Mouse (Mus musculus): ENCODE measurements at regions not wholly inside any gene's neighbourhood (a gene's known extent, or its start where the extent isn't known, plus 50 kb on each side); places are given as distances from the start of the nearest gene placed in this dataset.

DNA sequence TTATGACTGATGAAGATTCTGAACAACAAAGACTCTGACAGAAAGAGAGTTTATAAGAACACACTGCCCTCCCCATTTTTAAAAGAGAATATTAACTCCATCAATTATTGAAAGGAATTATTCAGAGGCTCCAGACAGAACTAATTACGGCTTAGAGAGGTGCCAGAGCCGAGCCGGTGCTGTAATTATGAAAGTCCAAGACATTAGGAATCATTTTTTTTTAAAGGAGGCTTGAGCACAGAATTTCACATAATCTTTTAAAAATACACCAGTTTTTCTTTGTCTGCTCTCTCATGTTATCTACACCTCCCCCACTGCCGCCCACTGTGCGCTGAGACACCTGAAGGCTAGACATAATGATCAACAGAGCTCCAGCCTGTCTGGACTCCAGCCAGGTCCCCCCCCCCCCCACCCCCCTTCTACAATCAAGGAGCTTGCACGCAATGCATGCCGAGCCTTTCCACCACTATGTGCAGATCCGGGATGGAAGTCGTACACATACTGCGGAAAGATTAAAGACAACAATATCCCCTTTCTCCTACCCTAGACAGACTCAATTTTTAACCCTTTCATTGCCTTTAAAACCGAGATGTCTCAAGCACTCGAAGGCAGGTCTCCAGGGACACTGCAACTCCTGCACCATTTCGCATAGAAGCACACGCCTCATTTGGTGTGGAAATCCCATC is 275.4 kb downstream of the Ptprc start:
- Histone ChIP-seq H3K27me3 (ENCODE audit: control insufficient read depth in 1 of 2, insufficient read depth in 2 of 2, low read length in 2 of 2) (no peaks in the 10 kb centered on the region), H3K4me3 (ENCODE audit: control insufficient read depth in 1 of 2, insufficient read depth in 1 of 2, low read depth in 2 of 2, low read length in 2 of 2) (no peak overlapping the region), H3K27ac (ENCODE audit: control insufficient read depth, low read depth, low read length) (no peak overlapping the region), H3K9me3 (replicated peaks; ENCODE audit: insufficient read depth, low read length) (no peaks in the 10 kb centered on the region), H3K9ac (ENCODE audit: control insufficient read depth, low read depth, low read length, poor library complexity, severe bottlenecking) (no peak overlapping the region), H3K79me2 (ENCODE audit: control insufficient read depth, insufficient read depth, low read length, poor library complexity) (no peaks in the 10 kb centered on the region), H3K36me3 (ENCODE audit: control insufficient read depth in 1 of 2, insufficient read depth in 2 of 2, low read length in 2 of 2) (no peaks in the 10 kb centered on the region), H3K4me1 (ENCODE audit: control insufficient read depth in 1 of 2, insufficient read depth in 2 of 2, low read length in 2 of 2) (no peaks in the 10 kb centered on the region)
- TF ChIP-seq RAD21 (IDR thresholded peaks at IDR 0.05; ENCODE audit: low read depth, low read length) (no peak), E2F4 (IDR thresholded peaks at IDR 0.05; ENCODE audit: borderline replicate concordance, low read depth, low read length) (no peak), MEF2A (IDR thresholded peaks at IDR 0.05; ENCODE audit: extremely low read depth, insufficient replicate concordance, low read depth, low read length, poor library complexity, severe bottlenecking) (no peak), CHD2 (IDR thresholded peaks at IDR 0.05; ENCODE audit: low read length) (no peak), ZC3H11A (IDR thresholded peaks at IDR 0.05; ENCODE audit: low read depth, low read length) (no peak), GABPA (IDR thresholded peaks at IDR 0.05; ENCODE audit: low read depth, low read length) (no peak), UBTF (IDR thresholded peaks at IDR 0.05; ENCODE audit: borderline replicate concordance, insufficient read depth, low read depth, low read length) (no peak), JUND (IDR thresholded peaks at IDR 0.05; ENCODE audit: low read depth, low read length) (no peak), MAFK (IDR thresholded peaks at IDR 0.05; ENCODE audit: borderline replicate concordance, low read depth, low read length) (no peak), ZKSCAN1 (IDR thresholded peaks at IDR 0.05; ENCODE audit: low read depth, low read length) (no peak), RCOR1 (IDR thresholded peaks at IDR 0.05; ENCODE audit: low read depth, low read length) (no peak), EP300 (IDR thresholded peaks at IDR 0.05; ENCODE audit: low read depth in 1 of 2, low read length in 2 of 2) (no peak), USF1 (IDR thresholded peaks at IDR 0.05; ENCODE audit: low read depth, low read length) (no peak), ZNF384 (IDR thresholded peaks at IDR 0.05; ENCODE audit: low read depth, low read length) (no peak)
- DNase-seq (ENCODE audit: low read depth, low spot score), result no peak

DNA sequence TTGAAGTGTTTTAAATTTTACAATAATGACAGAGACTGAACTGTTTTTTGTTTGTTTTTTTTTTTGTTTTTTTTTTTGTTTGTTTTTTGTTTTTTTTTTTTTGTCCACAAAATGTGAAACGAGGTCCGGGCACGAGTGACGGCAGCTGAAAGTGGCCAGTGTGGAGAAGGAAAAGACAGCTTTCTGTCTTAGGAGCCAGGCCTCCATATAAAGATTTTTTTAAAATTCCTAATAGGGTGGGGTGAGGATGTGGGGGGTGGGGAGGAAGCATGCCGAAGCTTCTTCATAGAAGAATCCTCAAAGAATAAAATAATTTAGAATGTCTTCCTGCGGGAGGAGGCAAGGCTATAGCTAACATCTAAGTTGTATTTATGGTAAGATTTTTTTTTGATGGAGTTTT is 276.2 kb downstream of the Ptprc start:
- Histone ChIP-seq H3K9me3 (replicated peaks; ENCODE audit: insufficient read depth, low read length) (no peaks in the 10 kb centered on the region), H3K4me1 (ENCODE audit: control insufficient read depth in 1 of 2, insufficient read depth in 2 of 2, low read length in 2 of 2) (no peaks in the 10 kb centered on the region), H3K27me3 (ENCODE audit: control insufficient read depth in 1 of 2, insufficient read depth in 2 of 2, low read length in 2 of 2) (no peaks in the 10 kb centered on the region), H3K4me3 (ENCODE audit: control insufficient read depth in 1 of 2, insufficient read depth in 1 of 2, low read depth in 2 of 2, low read length in 2 of 2) (no peak overlapping the region), H3K79me2 (ENCODE audit: control insufficient read depth, insufficient read depth, low read length, poor library complexity) (no peaks in the 10 kb centered on the region), H3K27ac (ENCODE audit: control insufficient read depth, low read depth, low read length) (no peak overlapping the region), H3K9ac (ENCODE audit: control insufficient read depth, low read depth, low read length, poor library complexity, severe bottlenecking) (no peak overlapping the region), H3K36me3 (ENCODE audit: control insufficient read depth in 1 of 2, insufficient read depth in 2 of 2, low read length in 2 of 2) (no peaks in the 10 kb centered on the region)
- TF ChIP-seq MAZ (IDR thresholded peaks at IDR 0.05; ENCODE audit: low read depth, low read length) (no peak), E2F4 (IDR thresholded peaks at IDR 0.05; ENCODE audit: borderline replicate concordance, low read depth, low read length) (no peak)
- DNase-seq (ENCODE audit: low read depth, low spot score), result no peak

Data from MEL (cell line).